Mouse (Mus musculus): ENCODE measurements around the gene Gm19426. TPM values are rescaled to one million over a fixed set of nuclear protein-coding genes. Genes with fewer than 3 reads are reported as not detected.

Gm19426 gene
- total and polyA plus RNA-seq, 3 experiments: not detected

DNA sequence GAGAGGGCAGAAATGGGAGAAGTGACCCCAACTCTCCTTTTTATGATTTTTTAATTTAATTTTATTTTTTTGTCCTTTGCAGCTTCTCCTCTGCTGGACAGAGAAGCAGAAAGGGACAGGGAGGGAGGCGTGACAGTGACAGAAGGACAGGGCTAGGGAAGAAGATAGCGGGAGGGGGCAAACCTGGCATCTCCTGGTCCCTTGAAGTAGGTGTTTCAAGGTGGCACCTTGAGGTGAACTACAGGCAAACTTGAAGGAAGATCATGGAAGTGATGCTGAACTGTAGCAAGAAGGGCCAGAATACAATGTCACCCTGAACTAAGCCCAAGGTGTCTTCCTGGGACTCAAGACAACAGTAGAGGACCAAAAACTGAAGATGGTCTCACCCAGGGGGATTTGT, 8.5 kb downstream of the Gm19426 start:
- Histone ChIP-seq H3K79me2 (replicated peaks; ENCODE audit: control insufficient read depth, extremely low read depth, insufficient read depth, poor library complexity, severe bottlenecking) (no peaks in the 10 kb centered on the region), H3K4me1 (ENCODE audit: control insufficient read depth in 1 of 2, insufficient read depth in 2 of 2) (peaks cover 0 to 3% of the 10 kb centered on the region in 2 experiments; a peak in 1 of 4 replicates), H3K4me3 (replicated peaks in 1 of 3; ENCODE audit: low read depth in 2 of 3, low read length in 2 of 3, poor library complexity in 1 of 3) (peak overlapping the region in 1 of 3 experiments; percentile 59), H3K27me3 (replicated peaks) (peaks cover 20% of the 10 kb centered on the region), H3K36me3 (replicated peaks in 1 of 2; ENCODE audit: control insufficient read depth in 1 of 2, insufficient read depth in 1 of 2, low read length in 1 of 2) (no peaks in the 10 kb centered on the region), H3K4me2 (ENCODE audit: insufficient read depth, low read depth, poor library complexity, severe bottlenecking) (peak overlapping the region; percentile 85), H3K27ac (ENCODE audit: insufficient read depth, low read depth) (no peak overlapping the region), H3K9ac (ENCODE audit: insufficient read depth, low read depth) (no peak overlapping the region), H3K9me3 (replicated peaks; ENCODE audit: low read length) (no peaks in the 10 kb centered on the region)
- TF ChIP-seq ELF1 (IDR thresholded peaks at IDR 0.05; ENCODE audit: low read depth, low read length) (no peak), GABPA (IDR thresholded peaks at IDR 0.05; ENCODE audit: insufficient replicate concordance, low read depth, low read length) (no peak), CHD2 (IDR thresholded peaks at IDR 0.05; ENCODE audit: low read length) (no peak), MXI1 (IDR thresholded peaks at IDR 0.05; ENCODE audit: low read depth, low read length) (0 out of 2 replicates have a peak, but pooled peaks have one; percentile 25), ETS1 (conservative IDR thresholded peaks at IDR 0.05; ENCODE audit: low read depth, low read length) (no peak), HCFC1 (IDR thresholded peaks at IDR 0.05; ENCODE audit: low read depth, low read length) (no peak), MAX (IDR thresholded peaks at IDR 0.05; ENCODE audit: low read length) (no peak), SMC3 (IDR thresholded peaks at IDR 0.05; ENCODE audit: low read depth, low read length) (no peak), IRF4 (IDR thresholded peaks at IDR 0.05; ENCODE audit: low read depth, low read length) (0 out of 2 replicates have a peak, but pooled peaks have one; percentile 1), NELFE (IDR thresholded peaks at IDR 0.05; ENCODE audit: low read depth, low read length) (no peak), MAZ (IDR thresholded peaks at IDR 0.05; ENCODE audit: low read depth, low read length) (no peak), BHLHE40 (IDR thresholded peaks at IDR 0.05; ENCODE audit: low read depth, low read length) (no peak), PAX5 (IDR thresholded peaks at IDR 0.05; ENCODE audit: low read length) (no peak), USF2 (conservative IDR thresholded peaks at IDR 0.05; ENCODE audit: low read depth, low read length) (no peak)
- in situ Hi-C loops (cut with MboI; ENCODE audit: low pct_ligation_motif_present, low pct_unique_long_range_greater_than_20kb, low sequenced_read_pairs): no loop called here
- dilution Hi-C loops (cut with MboI; ENCODE audit: extremely low pct_ligation_motif_present, extremely low pct_unique_long_range_greater_than_20kb, low sequenced_read_pairs): no loop called here
- DNase-seq (ENCODE audit: extremely low read depth): no peak

DNA sequence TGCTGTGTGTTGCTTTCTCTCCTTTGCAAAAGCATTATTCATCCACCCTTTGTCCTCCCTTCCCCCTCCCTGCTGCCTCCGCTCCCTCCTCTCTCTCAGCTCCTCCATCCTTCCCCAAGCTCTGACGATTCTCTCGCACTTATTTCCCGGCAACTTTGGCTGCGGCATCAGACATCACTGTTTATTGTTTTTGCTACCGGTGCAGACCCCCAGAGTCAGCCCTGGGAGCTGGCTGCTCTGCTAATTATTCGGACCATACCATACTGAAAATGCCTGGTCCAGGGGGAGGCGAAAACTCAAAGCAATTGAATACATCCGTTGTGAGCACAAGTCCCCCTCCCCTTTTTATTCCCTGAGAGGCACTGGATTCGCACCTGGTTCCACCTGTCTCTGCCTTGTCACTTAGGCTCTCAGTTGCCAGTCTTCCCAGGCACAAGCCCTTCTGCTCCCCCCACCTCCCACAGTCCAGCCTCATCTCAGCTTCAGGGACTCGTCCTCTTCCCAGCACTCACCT, 9.0 kb downstream of the Gm19426 start:
- dilution Hi-C loops (cut with MboI; ENCODE audit: extremely low pct_ligation_motif_present, extremely low pct_unique_long_range_greater_than_20kb, low sequenced_read_pairs): no loop called here

More for the DNA sequence above, 9.0 kb downstream of the Gm19426 start:
- no peaks in the 10 kb centered on the region for H3K9me3 ChIP-seq (replicated peaks; ENCODE audit: low read length)
- no peaks in the 10 kb centered on the region for H3K36me3 ChIP-seq (replicated peaks in 1 of 2; ENCODE audit: control insufficient read depth in 1 of 2, insufficient read depth in 1 of 2, low read length in 1 of 2)
- peak overlapping the region; percentile 47 for H3K9ac ChIP-seq (ENCODE audit: insufficient read depth, low read depth)
- no peak overlapping the region for H3K27ac ChIP-seq (ENCODE audit: insufficient read depth, low read depth)
- no peak for TF ChIP-seq POLR2A (IDR thresholded peaks at IDR 0.05; ENCODE audit: low read depth, low read length)
- no peak for TF ChIP-seq CTCF (conservative IDR thresholded peaks at IDR 0.05 in 1 of 2, IDR thresholded peaks at IDR 0.05 in 1 of 2; ENCODE audit: low read depth in 2 of 2, low read length in 2 of 2)
- TF ChIP-seq SIN3A (IDR thresholded peaks at IDR 0.05; ENCODE audit: low read length): 0 out of 2 replicates have a peak, but pooled peaks have one; percentile 34
- TF ChIP-seq ZKSCAN1 (IDR thresholded peaks at IDR 0.05; ENCODE audit: borderline replicate concordance, low read depth, low read length): no peak
- no peak for TF ChIP-seq SMC3 (IDR thresholded peaks at IDR 0.05; ENCODE audit: low read depth, low read length)
- TF ChIP-seq CHD2 (IDR thresholded peaks at IDR 0.05; ENCODE audit: low read length): no peak
- peak; percentile 33; the same call in 1 of the 2 replicates for TF ChIP-seq IRF4 (IDR thresholded peaks at IDR 0.05; ENCODE audit: low read depth, low read length)
- TF ChIP-seq UBTF (IDR thresholded peaks at IDR 0.05; ENCODE audit: low read depth, low read length): no peak
- TF ChIP-seq NRF1 (IDR thresholded peaks at IDR 0.05; ENCODE audit: low read depth, low read length): no peak
- no peak for TF ChIP-seq USF1 (IDR thresholded peaks at IDR 0.05; ENCODE audit: low read depth, low read length)
- no peak for TF ChIP-seq TBP (conservative IDR thresholded peaks at IDR 0.05; ENCODE audit: low read depth, low read length)
- TF ChIP-seq MAZ (IDR thresholded peaks at IDR 0.05; ENCODE audit: low read depth, low read length): no peak
- TF ChIP-seq JUND (conservative IDR thresholded peaks at IDR 0.05; ENCODE audit: low read depth, low read length): no peak
- no peak for TF ChIP-seq BHLHE40 (IDR thresholded peaks at IDR 0.05; ENCODE audit: low read depth, low read length)
- no peak for TF ChIP-seq NELFE (IDR thresholded peaks at IDR 0.05; ENCODE audit: low read depth, low read length)
- no peak for TF ChIP-seq GABPA (IDR thresholded peaks at IDR 0.05; ENCODE audit: insufficient replicate concordance, low read depth, low read length)
- TF ChIP-seq CHD1 (IDR thresholded peaks at IDR 0.05; ENCODE audit: low read depth, low read length): peak; percentile 99
- no peak for TF ChIP-seq TCF12 (IDR thresholded peaks at IDR 0.05; ENCODE audit: low read depth, low read length)
- TF ChIP-seq ZC3H11A (IDR thresholded peaks at IDR 0.05; ENCODE audit: low read depth, low read length): no peak
- no peak for TF ChIP-seq USF2 (conservative IDR thresholded peaks at IDR 0.05; ENCODE audit: low read depth, low read length)
- no peak for DNase-seq (ENCODE audit: extremely low read depth)
- in situ Hi-C loops (cut with MboI; ENCODE audit: low pct_ligation_motif_present, low pct_unique_long_range_greater_than_20kb, low sequenced_read_pairs): no loop called here
- H3K4me3 ChIP-seq (replicated peaks in 1 of 3; ENCODE audit: low read depth in 2 of 3, low read length in 2 of 3, poor library complexity in 1 of 3): peak overlapping the region in 2 of 3 experiments; percentile 59 to 73
- peak overlapping the region; percentile 85 for H3K4me2 ChIP-seq (ENCODE audit: insufficient read depth, low read depth, poor library complexity, severe bottlenecking)
- no peaks in the 10 kb centered on the region for H3K79me2 ChIP-seq (replicated peaks; ENCODE audit: control insufficient read depth, extremely low read depth, insufficient read depth, poor library complexity, severe bottlenecking)
- peaks cover 0 to 3% of the 10 kb centered on the region in 2 experiments; a peak in 1 of 4 replicates for H3K4me1 ChIP-seq (ENCODE audit: control insufficient read depth in 1 of 2, insufficient read depth in 2 of 2)
- H3K27me3 ChIP-seq (replicated peaks): peaks cover 20% of the 10 kb centered on the region
